Mouse (Mus musculus) left cerebral cortex, postnatal 10 days (tissue): ENCODE measurements around the gene Fbxo30. TPM values are rescaled to one million over a fixed set of nuclear protein-coding genes. Genes with fewer than 3 reads are reported as not detected.
"Not testable (repeated sequence)": the region's sequence is repeated elsewhere in the genome, so short reads cannot be mapped to it uniquely, and the experiment has no call there.

Experiments used
- DNase-seq, 2 experiments: peaks; one replicate each; pipeline ENCODE4 v3.0.0; 2021 to 2022; ENCODE audit warnings: low spot score in 2 of 2, mixed read lengths in 1 of 2; ENCODE audit errors: extremely low spot score in 1 of 2
- intact Hi-C: fragments of 180-260 bp; cut with DNase I; formaldehyde crosslinking; loops from one replicate; pipeline ENCODE4 v1.15.1; 2025
- total RNA-seq, 2 experiments: library from RNA; stranded (reverse); gene quantifications; 2 replicates each; pipeline ENCODE4 v1.2.3; 2021

Gene Fbxo30
- total RNA-seq = 10 to 100 TPM; 11.9 to 13.3 TPM

GRCm38 (mm10) chr10:11280578-11281463 lies at the start of gene Fbxo30:
Gene Fbxo30 (plus strand): TSS chr10:11281330.
- intact Hi-C loops = loop anchor here (5.0 kb wide), 1 partner anchor 61 kb away; the partner anchor contains the start of gene Epm2a
- DNase-seq = peak; percentile 77 to 94

GRCm38 (mm10) chr10:11233208-11233607 lies 47.9 kb upstream of the Fbxo30 start:
- no peak for DNase-seq
- intact Hi-C loops = no loop called here

- DNase-seq, intact Hi-C loops: not testable (repeated sequence)
Measured at GRCm38 (mm10) chr10:11242988-11243387, 38.1 kb upstream of the Fbxo30 start.

- intact Hi-C loops = no loop called here
- DNase-seq = no peak
Measured at GRCm38 (mm10) chr10:11248210-11248609, 32.9 kb upstream of the Fbxo30 start.

GRCm38 (mm10) chr10:11250247-11250997 lies 30.7 kb upstream of the Fbxo30 start:
- intact Hi-C loops = no loop called here
- DNase-seq = no peak

DNA sequence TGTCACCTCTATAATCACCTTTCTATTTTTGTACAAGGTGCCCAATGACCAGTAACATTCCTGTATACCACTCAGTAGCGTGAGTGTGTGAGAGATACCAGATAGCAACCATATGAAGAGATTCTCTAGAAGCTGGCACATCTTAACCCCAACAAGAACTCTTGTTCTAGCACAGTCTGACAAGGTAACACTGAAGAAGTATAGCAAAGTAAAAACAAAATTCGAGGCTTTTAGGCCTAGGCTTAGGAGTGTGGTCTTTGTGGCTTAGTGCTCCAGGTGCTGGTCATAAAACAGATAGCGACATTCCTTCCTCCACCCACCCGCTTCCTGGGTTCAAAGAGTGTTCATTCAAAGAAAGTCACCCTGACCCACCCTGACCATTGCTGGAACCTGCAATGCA lies 27.5 kb upstream of the Fbxo30 start:
- intact Hi-C loops, DNase-seq: not testable (repeated sequence)

GRCm38 (mm10) chr10:11260119-11260518 lies 21.0 kb upstream of the Fbxo30 start:
- no peak for DNase-seq
- intact Hi-C loops = no loop called here

GRCm38 (mm10) chr10:11262292-11262691 lies 18.8 kb upstream of the Fbxo30 start:
- DNase-seq, intact Hi-C loops: not testable (repeated sequence)

DNA sequence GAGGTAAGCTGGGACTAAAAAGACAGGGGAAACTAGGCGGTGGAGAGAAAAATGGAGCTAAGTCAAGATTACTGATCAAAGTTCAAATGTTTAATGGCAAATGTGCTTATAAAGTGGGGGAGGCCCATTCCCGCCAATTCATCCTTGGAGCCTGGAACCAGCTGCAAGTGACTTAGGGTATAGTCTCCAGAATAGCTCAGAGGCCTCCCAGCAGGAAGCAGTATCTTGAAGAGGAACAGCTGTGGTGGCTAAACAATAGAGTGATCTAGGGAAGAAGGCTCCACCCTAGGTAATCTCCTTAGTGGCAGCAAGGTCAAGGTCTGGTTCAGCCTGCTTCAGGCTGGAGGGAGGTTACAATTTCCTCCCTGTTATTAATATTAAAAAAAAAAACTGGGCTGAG lies 17.3 kb upstream of the Fbxo30 start:
- DNase-seq, intact Hi-C loops: not testable (repeated sequence)

GRCm38 (mm10) chr10:11269165-11269564 lies 12.0 kb upstream of the Fbxo30 start:
- intact Hi-C loops = no loop called here
- no peak for DNase-seq

DNA sequence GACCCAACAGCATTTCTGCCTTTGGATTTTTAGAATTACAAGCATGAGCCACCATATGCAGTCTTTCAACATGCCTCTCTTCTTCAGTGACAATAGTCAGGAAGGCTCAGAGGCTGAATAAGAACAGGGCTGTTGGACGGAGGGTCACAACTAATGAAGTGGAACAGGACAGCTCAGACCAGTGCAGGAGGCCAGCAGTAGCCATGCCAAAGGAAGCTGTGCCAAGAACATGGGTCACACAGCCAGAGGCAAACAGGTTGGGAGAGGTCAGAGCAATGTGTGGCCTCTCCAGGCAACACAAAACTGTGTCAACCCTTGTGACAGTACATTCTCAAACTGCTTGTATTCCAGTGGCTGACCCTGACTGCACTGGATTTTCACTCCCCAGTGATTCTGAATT lies 6.7 kb upstream of the Fbxo30 start:
- intact Hi-C loops = no loop called here
- DNase-seq = no peak

DNA sequence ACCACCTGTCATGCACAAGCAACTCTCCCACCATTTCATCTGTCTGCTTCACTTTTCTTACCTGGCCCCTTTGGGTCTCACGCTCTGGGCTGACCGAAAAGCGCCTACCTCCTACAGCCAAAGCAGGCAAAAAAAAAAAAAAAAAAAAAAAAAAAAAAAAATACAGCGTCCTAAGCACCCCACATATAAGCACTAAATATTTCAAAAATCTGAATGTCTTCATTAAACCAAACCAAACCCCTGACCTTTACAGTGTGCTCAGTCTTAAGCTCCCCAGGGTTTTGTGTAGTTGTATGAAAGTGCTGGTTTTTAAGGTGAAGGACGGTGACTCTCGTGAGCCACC lies 924 bp upstream of the Fbxo30 start:
- no peak for DNase-seq
- intact Hi-C loops = loop anchor here (5.0 kb wide), 1 partner anchor 62 kb away; the partner anchor contains the start of gene Epm2a

DNA sequence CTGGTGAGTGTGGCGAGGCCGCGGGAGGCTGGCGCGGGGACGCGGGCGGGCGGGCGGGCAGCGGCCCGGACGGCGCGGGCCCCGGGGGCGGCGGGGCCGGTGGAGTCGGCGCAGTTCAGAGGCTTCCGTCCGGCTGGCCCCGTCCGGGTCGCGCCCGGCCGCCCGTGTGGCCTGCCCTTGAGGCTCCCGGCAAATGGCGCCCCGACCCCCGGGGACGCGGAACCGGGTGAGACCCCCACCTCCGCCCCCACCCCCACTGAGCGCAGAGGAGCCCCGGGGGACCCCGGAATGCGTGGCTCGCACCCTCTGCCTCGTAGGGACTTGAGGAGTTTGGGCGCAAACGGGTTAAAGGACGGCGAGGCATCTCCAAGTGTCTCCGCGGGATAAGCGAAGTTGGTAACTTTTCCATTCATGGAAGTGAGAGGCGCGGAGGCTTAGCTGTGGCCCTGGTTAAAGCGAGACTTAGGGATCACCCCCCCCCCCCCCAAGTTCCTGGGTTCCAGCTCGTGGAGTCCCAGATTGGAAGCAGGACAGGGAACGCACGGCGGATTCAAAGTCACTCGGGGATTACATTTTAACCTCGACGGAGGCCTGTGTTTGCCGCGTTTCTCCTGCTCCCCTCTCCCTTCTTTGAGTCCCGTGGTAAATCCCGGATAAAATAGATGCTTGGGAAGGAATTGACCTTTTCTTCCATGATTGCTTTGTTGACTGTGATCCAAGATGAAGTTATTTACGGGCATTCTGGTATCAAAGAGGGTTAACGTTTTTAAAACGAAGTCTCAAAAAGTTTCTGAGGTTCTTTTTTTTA lies 572 bp downstream of the Fbxo30 start:
- DNase-seq = peak in 1 of 2 experiments; percentile 53
- intact Hi-C loops = loop anchor here (5.0 kb wide), 1 partner anchor 61 kb away; the partner anchor contains the start of gene Epm2a

GRCm38 (mm10) chr10:11282306-11282631 lies 1.1 kb downstream of the Fbxo30 start:
- intact Hi-C loops = loop anchor here (5.0 kb wide), 1 partner anchor 60 kb away; the partner anchor contains the start of gene Epm2a

GRCm38 (mm10) chr10:11298418-11298817 lies 17.3 kb downstream of the Fbxo30 start:
- no peak for DNase-seq
- intact Hi-C loops = no loop called here

More at GRCm38 (mm10) chr10:11282306-11282631, 1.1 kb downstream of the Fbxo30 start:
- DNase-seq = no peak

DNA sequence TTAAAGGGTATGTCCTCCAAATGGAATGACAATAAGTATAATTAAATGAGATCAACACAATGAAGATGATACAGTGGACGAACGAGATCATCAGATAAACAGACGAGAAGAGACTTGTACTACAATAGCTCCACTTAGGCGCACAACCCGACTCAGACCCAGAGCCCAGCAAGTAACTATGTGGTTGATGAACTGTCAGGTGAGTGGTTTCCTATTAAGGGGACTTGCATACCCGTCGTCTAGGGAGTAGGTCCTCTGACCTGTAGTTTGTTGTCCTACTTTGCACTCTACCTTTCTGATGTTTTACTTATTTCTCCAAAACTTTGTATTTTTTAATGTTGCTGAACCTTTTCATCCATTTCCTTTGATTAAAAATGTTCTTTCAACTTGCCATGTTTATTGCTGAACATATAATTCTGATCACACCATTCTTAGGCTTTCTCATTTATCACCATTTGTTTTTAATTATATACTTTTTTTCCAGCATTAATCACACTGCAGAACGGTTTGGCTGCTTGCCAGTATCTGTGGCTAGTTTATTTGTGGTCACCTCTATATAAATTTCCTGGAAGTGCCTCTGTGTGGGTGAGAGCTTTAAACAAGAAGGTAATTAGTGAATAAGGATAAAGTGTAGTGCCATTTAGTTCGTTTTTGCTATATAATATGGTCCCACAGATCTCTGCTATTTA lies 24.4 kb downstream of the Fbxo30 start:
- DNase-seq = no peak
- intact Hi-C loops = no loop called here

- intact Hi-C loops = no loop called here
- DNase-seq = no peak
Measured at GRCm38 (mm10) chr10:11306054-11306367, 24.9 kb downstream of the Fbxo30 start.

DNA sequence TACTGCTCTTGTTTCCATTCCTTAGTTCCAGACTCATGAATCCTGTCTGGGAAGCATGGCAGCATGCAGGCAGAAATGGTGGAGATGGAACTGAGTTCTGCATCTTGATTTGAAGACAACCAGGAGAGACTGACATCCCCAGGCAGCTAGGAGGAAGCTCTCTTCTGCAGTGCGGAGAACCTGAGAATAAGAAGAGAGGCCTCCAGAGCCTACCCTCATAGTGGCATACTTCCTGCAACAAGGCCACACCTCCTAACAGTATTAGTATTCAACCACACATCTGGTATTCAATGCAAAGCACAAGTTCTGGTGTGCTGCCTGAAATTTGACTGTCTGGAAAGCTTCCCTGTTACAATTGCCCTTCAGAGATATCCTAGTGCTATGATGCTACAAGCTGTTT lies 28.7 kb downstream of the Fbxo30 start:
- DNase-seq = no peak
- intact Hi-C loops = no loop called here

DNA sequence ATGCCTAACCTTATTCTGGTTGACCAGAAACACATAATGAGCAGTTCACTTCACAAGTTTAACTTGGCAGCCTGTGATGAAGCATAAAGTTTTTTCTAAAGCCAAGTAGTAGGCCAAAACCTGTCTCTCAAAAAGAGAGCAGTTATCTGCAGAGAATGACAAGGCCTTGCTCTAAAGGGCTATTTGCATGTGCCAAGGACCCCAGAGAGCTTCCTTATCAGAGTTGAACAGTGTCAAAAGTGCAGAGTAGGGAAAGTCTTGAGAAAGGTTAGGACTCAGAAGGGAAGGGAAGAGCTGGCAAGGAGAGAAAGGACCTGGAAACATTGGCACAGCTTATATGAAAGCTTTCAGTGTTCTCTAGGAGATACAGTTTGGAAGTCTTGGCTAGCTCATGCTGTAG lies 29.4 kb downstream of the Fbxo30 start:
- no peak for DNase-seq
- intact Hi-C loops = no loop called here
